Mouse (Mus musculus): Measurements from ENCODE around the gene Vwa7. TPM values are rescaled to one million over a fixed set of nuclear protein-coding genes. Genes with fewer than 3 reads are reported as not detected.

Vwa7 gene
- total RNA-seq, 2 experiments from 2014 or later, result 0.15 to 0.22 TPM

GRCm38 (mm10) chr17:35061299-35061698 is 44.9 kb downstream of the Vwa7 start:
- DNase-seq (ENCODE audit: low spot score in 2 of 2), result no peak

DNA sequence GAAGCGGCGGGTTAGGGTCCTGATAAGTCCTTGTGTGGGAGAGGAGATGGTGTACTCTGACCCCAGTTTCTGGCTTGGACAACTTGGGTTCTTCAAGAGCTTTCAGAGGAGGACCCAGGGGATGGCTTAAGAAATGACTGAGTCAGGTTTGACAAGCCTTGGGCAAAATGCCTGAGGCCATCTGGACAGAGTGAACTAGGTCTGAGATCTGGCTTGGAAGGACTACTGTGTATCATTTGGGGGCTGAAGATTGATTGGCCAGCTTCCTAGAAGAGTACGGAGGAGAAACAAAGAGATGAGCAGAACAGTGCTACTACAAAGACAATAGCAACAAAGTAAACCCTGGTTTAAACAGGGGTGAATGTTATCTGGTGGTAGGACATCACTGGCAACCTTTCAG is 47.1 kb downstream of the Vwa7 start:
- DNase-seq (ENCODE audit: low spot score in 2 of 2), result no peak

GRCm38 (mm10) chr17:35064378-35064877 is 48.0 kb downstream of the Vwa7 start:
- DNase-seq (ENCODE audit: low spot score in 2 of 2), result no peak

DNA sequence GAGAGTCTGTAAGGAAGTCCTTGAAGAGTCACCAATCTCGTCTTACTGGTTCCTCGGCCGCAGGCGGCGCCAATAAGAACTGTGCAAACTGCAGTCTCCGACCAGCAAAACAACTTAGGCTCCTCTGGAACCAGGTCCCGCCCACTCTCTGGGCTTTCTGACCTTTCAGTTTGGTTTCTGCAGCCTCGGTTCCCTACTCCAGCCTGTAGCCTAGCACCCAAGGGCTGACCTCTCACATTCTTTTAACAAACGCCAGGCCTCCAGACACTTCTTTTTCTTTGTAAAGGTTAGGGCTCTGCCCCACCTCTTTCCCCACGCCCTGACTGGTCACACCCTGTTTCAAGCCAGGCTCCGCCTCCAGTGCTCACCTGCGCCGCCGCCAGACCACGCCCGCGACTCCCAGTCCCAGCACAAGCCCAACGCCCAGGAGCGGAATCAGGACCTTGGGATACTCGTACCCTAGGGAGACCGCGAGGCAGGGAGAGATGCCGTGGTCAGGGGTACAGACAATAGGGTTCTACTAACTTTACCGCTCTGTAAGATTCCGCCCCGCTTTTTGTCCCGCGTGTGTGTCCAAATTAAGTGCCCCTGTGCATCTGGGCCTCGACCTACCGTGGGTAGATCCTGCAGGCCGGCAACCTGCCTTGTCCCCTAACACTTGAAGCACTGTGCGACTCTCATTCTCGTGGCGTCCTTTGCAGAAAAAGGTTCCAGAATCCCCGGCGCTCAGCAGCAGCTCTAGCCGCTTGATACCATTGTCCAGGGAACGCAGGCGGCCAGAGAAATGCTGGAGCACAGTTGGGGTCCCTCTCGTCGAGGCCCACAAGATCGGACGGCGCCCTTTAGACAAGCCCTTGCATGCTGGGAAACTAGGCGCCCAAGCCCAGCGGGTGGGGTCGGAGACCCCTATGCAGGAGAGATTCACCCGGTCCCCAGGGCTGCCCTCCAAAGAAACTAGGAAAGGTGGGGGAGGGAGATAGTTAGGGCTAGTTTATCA is 48.9 kb downstream of the Vwa7 start, which contains the start of gene Ly6g6c:
Gene Ly6g6c (plus strand): TSS at position 438 of the 997 bp plus-strand sequence.
- DNase-seq (ENCODE audit: low spot score in 2 of 2), result no peak

- DNase-seq (ENCODE audit: low spot score in 2 of 2), result no peak
Measured at GRCm38 (mm10) chr17:35066084-35066483, 49.7 kb downstream of the Vwa7 start, which contains the start of gene Mpig6b. Gene Mpig6b (minus strand): TSS chr17:35066184.

DNA sequence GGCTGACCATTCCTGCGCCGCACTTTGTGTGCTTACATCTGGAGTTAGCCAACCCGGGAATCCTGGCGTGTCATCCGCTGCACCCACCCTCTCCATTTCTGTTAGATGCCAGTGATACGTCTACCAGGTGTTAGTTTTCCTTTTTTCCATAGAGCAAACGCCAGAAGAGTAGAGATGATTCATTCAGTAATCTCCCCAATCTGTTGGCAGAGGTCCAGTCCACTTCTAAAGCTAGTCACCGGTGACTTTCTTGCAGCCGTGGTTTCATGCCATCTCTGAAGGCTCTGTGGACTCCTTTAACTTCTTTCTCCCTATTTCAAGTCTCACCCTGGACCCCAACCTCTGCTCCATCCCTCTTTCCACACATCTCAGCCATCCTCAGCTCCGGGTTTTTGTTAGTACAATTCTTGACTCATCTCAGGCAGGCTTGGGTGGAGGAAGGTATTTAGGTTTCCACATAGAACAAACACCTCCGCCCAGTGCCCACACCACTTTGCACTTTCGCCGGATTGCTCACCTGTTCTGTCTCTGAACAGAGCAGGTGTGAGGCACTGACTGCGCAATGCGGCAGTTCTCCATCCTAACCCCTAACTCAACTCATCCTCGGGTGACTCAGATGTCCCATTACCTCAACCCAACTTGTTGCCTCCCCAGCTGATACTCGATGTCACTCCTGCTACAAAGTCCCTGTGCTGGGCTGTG is 52.0 kb downstream of the Vwa7 start:
- no peak for DNase-seq (ENCODE audit: low spot score in 2 of 2)

GRCm38 (mm10) chr17:35070556-35071229 is 54.3 kb downstream of the Vwa7 start:
- DNase-seq (ENCODE audit: low spot score in 2 of 2), result no peak

DNA sequence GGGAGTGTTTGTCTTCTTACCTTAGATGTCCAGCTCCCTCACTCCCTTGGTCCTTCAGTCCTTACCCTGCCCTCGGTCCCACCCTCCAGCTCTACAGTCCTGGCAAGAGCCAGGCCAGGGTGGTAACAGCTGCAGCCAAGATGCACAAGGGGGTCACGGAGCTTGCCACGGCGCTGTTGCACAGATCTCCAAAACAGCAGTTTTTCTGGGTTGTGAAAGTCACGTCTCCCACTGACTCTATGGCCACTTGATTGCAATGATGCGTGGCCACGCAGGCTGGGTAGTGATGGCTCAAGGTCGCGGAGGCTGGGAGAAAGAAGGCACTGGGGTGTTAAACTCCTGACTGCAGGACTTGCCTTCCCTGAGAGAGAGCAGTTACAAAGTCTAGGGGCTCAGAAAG is 55.1 kb downstream of the Vwa7 start:
- DNase-seq (ENCODE audit: low spot score in 2 of 2), result no peak

DNA sequence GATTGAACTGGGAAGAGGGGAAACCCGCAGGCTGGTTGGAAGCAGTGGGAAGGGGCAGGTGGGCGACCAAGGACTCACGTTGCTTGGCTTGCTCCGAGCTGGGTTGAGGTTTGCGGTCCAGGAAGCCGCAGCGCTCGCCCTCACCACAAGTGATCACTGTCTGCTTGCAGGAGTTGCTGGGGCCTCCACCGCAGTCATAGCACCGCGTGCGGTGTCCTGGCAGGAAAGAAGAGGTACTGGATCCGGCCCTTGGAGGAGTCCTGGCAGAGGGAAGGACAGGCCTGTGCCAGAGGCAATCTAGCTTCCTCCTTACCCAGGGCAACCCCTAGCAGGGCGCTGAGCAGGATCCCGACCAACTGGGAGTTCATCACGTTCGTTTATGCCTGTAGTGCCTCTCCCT is 57.7 kb downstream of the Vwa7 start:
- no peak for DNase-seq (ENCODE audit: low spot score in 2 of 2)

Other genes starting within 250 kb of the Vwa7 start
- gene Cyp21a1, start 212.0 kb upstream of the Vwa7 start, total RNA-seq (2021), result under 1 TPM in 1 of 2 experiments, not detected in 1; 0.30 TPM
- gene Stk19, start 179.6 kb upstream of the Vwa7 start, total RNA-seq (2021), result 10 to 100 TPM; 50.8 to 53.8 TPM
- gene Dxo, start 179.6 kb upstream of the Vwa7 start, total RNA-seq (2021), result 10 to 100 TPM; 36.6 to 40.8 TPM
- 10 to 100 TPM; 70.1 to 74.2 TPM for gene Skiv2l, start 166.4 kb upstream of the Vwa7 start, total RNA-seq (2021)
- 10 to 100 TPM; 34.1 to 39.6 TPM for gene Nelfe, start 166.2 kb upstream of the Vwa7 start, total RNA-seq (2021)
- gene Cfb, start 154.1 kb upstream of the Vwa7 start, total RNA-seq (2021), result not detected
- 1 to 10 TPM; 8.6 to 8.8 TPM for gene Zbtb12, start 137.1 kb upstream of the Vwa7 start, total RNA-seq (2021)
- gene Gm20547, start 134.5 kb upstream of the Vwa7 start, total RNA-seq (2021), result under 1 TPM in 1 of 2 experiments, not detected in 1; 0.10 TPM
- gene C2, start 118.3 kb upstream of the Vwa7 start, total RNA-seq (2021), result 1 to 10 TPM in 1 of 2 experiments, under 1 TPM in 1; 0.89 to 3.1 TPM
- gene Ehmt2, start 118.1 kb upstream of the Vwa7 start, total RNA-seq (2021), result 100 to 1,000 TPM; 186 to 193 TPM
- under 1 TPM in 1 of 2 experiments, not detected in 1; 0.43 TPM for gene Slc44a4, start 102.1 kb upstream of the Vwa7 start, total RNA-seq (2021)
- gene Neu1, start 85.3 kb upstream of the Vwa7 start, total RNA-seq (2021), result 10 to 100 TPM; 41.4 to 44.2 TPM
- gene Hspa1b, start 57.3 kb upstream of the Vwa7 start, total RNA-seq (2021), result 10 to 100 TPM; 27.5 to 37.5 TPM
- not detected for gene Gm20481, start 46.7 kb upstream of the Vwa7 start, total RNA-seq (2021)
- 10 to 100 TPM; 24.3 to 27.8 TPM for gene Hspa1a, start 44.4 kb upstream of the Vwa7 start, total RNA-seq (2021)
- under 1 TPM; 0.12 to 0.48 TPM for gene Hspa1l, start 43.9 kb upstream of the Vwa7 start, total RNA-seq (2021)
- 10 to 100 TPM; 18.2 to 20.7 TPM for gene Lsm2, start 34.7 kb upstream of the Vwa7 start, total RNA-seq (2021)
- 10 to 100 TPM; 46.6 to 50.4 TPM for gene Vars, start 15.6 kb upstream of the Vwa7 start, total RNA-seq (2021)
- gene Sapcd1, start 11.4 kb downstream of the Vwa7 start, total RNA-seq (2021), result 1 to 10 TPM in 1 of 2 experiments, not detected in 1; 1.4 TPM
- gene Msh5, start 30.2 kb downstream of the Vwa7 start, total RNA-seq (2021), result 1 to 10 TPM; 1.5 to 1.6 TPM
- gene Clic1, start 33.4 kb downstream of the Vwa7 start, total RNA-seq (2021), result 1 to 10 TPM; 7.7 to 8.3 TPM
- gene Ddah2, start 42.5 kb downstream of the Vwa7 start, total RNA-seq (2021), result 10 to 100 TPM in 1 of 2 experiments, 1 to 10 TPM in 1; 9.4 to 11.0 TPM
- not detected for gene Ly6g6c, start 48.8 kb downstream of the Vwa7 start, total RNA-seq (2021)
- gene Mpig6b, start 49.6 kb downstream of the Vwa7 start, total RNA-seq (2021), result not detected
- gene Ly6g6e, start 60.3 kb downstream of the Vwa7 start, total RNA-seq (2021), result 1 to 10 TPM; 3.6 to 5.0 TPM
- gene Ly6g6d, start 61.5 kb downstream of the Vwa7 start, total RNA-seq (2021), result 1 to 10 TPM in 1 of 2 experiments, under 1 TPM in 1; 0.87 to 2.0 TPM
- gene Ly6g6f, start 69.0 kb downstream of the Vwa7 start, total RNA-seq (2021), result under 1 TPM; 0.57 to 0.58 TPM
- gene Abhd16a, start 72.7 kb downstream of the Vwa7 start, total RNA-seq (2021), result 100 to 1,000 TPM in 1 of 2 experiments, 10 to 100 TPM in 1; 97.6 to 103 TPM
- gene Ly6g5c, start 91.7 kb downstream of the Vwa7 start, total RNA-seq (2021), result not detected
- under 1 TPM; 0.30 to 0.56 TPM for gene Ly6g5b, start 98.8 kb downstream of the Vwa7 start, total RNA-seq (2021)
- 10 to 100 TPM; 15.2 to 17.1 TPM for gene Gpank1, start 104.9 kb downstream of the Vwa7 start, total RNA-seq (2021)
- 100 to 1,000 TPM; 179 to 185 TPM for gene Csnk2b, start 105.5 kb downstream of the Vwa7 start, total RNA-seq (2021)
- 10 to 100 TPM; 22.5 to 28.9 TPM for gene D17H6S53E, start 109.8 kb downstream of the Vwa7 start, total RNA-seq (2021)
- gene Apom, start 115.5 kb downstream of the Vwa7 start, total RNA-seq (2021), result not detected
- 100 to 1,000 TPM; 323 to 339 TPM for gene Bag6, start 118.6 kb downstream of the Vwa7 start, total RNA-seq (2021)
- gene Prrc2a, start 148.3 kb downstream of the Vwa7 start, total RNA-seq (2021), result 100 to 1,000 TPM; 317 to 343 TPM
- 10 to 100 TPM in 1 of 2 experiments, 1 to 10 TPM in 1; 9.4 to 13.0 TPM for gene Aif1, start 159.5 kb downstream of the Vwa7 start, total RNA-seq (2021)
- gene Lst1, start 171.9 kb downstream of the Vwa7 start, total RNA-seq (2021), result 1 to 10 TPM; 5.5 to 6.7 TPM
- gene Ltb, start 177.9 kb downstream of the Vwa7 start, total RNA-seq (2021), result under 1 TPM; 0.41 to 0.64 TPM
- gene Tnf, start 185.4 kb downstream of the Vwa7 start, total RNA-seq (2021), result not detected
- gene Lta, start 188.8 kb downstream of the Vwa7 start, total RNA-seq (2021), result under 1 TPM; 0.22 to 0.41 TPM
- gene Gm16181, start 204.3 kb downstream of the Vwa7 start, total RNA-seq (2021), result not detected
- gene Atp6v1g2, start 217.1 kb downstream of the Vwa7 start, total RNA-seq (2021), result 100 to 1,000 TPM; 637 to 681 TPM
- gene Nfkbil1, start 219.2 kb downstream of the Vwa7 start, total RNA-seq (2021), result 10 to 100 TPM; 13.6 to 15.8 TPM
- gene Ddx39b, start 225.2 kb downstream of the Vwa7 start, total RNA-seq (2021), result 100 to 1,000 TPM; 210 to 215 TPM
- 10 to 100 TPM; 22.1 to 26.7 TPM for gene H2-D1, start 246.2 kb downstream of the Vwa7 start, total RNA-seq (2021)